Mouse (Mus musculus) liver, embryonic 14 days (tissue): Measurements from ENCODE around the gene Vamp1. TPM values are rescaled to one million over a fixed set of nuclear protein-coding genes. Genes with fewer than 3 reads are reported as not detected.

Experiments used
- polyA plus RNA-seq: library from polyadenylated mRNA; depleted of rRNA; stranded (reverse); fragments of >200 nt; gene quantifications from 2 replicates; pipeline ENCODE4 v1.2.3, GENCODE M21; 2012; rRNA removed

Vamp1 gene
- 3.4 and 3.6 TPM in 2 replicates for polyA plus RNA-seq

DNA sequence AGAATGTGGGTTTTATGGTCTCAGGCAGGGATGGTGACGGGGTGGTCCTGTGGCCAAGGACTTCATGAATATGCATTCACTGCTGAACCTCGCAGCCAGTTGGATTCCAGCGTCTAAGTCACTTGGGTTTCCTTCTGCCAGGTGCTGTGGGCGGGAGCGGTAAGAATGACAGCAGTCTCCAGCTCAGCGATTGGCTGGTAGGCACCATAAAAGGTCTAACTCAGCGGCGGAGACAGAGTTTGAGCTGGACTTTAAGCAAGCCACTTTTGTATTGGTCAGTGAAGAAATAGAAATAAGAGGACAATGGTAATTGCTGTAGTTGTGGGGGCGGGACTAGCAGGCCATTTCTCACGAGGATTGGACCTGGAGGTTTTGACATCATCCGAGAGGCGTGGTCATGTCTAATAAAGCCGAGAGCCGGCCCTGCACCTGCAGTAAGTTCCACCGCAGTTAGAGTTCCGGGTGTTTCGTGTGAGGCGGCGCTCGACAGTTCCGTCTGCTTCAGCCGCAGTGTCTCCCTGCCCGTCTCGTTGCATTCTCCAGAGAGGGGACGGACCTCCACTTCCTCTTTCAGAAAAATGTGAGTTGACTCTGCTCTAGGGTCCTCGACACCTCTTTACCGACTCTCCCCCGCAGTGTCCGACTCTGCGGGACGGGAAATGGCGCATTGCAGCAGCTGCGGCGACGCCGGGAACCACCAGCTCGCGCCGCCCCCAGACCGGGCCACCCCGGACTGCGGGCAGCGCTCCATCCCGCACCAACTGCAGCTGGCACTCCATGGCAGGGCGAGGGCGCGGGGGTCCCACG lies at the start of gene Vamp1:
Vamp1 (plus strand) TSS at position 404 of the 807 bp plus-strand sequence.

DNA sequence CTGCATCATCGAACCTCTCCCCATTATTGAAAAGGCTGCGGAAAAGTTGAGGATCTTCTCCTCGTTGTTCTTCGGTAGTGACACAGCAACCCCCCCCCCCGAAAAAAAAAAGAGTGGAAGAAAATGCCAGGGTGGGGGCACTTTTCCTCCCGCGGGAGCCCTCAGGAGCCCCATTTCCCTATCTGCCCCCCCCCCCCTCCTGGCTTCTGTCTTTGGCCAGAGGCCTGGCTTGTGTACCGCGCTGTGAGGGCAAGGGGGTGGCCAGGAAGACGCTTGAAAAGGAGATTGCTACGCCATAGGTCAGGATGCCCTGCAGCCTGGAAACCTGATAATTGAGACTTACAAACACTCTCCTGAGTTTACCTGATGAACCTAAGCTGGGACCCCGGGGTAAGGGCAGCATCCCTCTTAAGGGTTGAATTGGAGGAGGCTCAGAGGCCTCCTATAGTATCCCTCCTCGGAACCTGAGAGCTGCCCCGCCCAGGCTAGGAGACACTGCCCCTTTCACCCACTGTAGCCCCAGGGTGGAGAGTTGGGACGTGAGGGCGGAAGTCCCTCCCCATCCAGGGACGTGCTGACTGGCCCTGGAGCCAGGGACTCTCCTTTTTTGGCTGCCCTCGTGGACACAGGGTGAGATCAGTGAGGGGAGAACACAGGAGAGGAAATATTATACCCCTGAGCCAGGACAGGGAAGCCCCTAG lies 49.1 kb upstream of the Vamp1 start, which contains the start of gene Gapdh:
Gapdh (minus strand) TSS at position 417 of the 701 bp plus-strand sequence.

DNA sequence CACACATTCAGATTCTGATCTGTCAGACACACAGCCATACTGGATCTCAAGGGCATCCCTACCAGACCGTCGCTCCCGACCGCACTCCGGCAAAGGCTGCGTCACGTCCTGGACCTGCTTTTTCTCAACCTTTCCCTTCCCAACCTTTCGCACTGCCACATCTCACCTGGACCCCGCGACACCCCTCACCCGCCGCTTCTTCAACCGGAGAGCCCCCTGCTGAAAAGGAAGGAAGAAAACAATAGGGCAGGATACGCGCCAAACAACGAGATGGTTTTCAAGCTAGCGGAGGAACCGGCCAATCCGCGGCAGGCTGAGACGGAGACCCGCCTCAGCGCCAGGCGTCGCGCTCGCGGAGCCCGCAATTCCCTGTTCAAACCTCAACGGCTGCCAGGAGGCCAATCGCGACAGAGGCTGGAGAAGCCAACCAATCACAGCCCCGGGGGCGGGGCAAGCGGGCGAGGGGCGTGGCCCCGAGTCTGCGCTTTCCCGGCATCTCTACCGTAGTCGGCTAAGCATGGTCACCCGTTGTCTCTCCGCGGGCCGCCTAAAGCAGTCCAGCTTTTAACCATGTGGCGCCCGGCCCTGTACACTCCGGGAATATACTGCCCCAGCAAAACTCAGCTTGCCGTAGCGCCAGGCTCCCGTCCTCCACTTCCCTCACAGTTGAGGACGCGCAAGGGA lies 23.9 kb upstream of the Vamp1 start, which contains the start of the genes Ncapd2 and Mrpl51:
Ncapd2 (minus strand) TSS at position 370 of the 684 bp plus-strand sequence.
Mrpl51 (plus strand) TSS at position 470 of the 684 bp plus-strand sequence.

DNA sequence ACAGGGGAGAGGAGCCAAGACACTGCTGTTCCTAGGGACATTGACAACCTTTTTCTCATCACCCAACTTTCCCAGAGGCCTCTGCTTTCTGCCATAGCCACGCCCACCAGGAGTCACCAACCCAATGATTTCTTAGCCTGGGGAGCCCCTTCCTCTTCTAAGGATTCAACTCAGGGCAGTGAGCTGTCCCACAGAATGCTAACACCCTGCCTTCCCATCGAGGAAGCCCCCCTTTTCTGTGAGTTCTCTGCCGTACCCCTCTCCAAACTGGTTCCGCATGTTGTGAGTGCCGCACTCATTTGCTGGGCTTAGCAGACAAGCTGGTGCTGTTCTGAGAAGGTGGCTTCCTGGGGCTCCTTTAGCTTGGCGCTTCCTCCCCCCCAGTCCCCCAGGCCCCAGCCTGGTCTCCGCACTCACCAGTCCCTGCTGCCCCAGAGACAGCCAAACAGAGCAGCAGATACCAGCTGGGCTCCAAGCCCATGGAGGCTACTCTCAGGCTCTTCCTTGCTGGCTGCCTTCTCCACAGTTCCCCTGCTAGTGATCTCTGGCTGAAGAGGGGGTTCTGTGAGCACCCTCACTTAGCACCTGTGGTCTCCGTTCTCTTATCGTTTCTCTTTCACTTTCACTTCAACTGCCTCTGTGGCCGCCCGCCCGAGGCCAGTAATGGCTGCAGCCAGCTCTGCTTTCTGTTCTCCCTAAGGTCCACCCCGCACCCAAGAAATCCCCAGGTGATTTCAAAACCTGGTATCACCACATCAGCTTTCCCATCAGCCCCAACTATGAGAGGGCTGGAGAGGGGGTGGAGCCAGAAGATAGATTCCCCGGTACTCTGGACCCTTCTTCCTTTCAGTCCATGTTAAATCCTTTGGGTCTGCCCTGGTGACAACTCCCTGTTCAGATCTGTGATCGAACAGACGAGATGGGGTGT lies 16.0 kb downstream of the Vamp1 start, which contains the start of gene Tapbpl:
Tapbpl (minus strand) TSS at position 744 of the 928 bp plus-strand sequence.

DNA sequence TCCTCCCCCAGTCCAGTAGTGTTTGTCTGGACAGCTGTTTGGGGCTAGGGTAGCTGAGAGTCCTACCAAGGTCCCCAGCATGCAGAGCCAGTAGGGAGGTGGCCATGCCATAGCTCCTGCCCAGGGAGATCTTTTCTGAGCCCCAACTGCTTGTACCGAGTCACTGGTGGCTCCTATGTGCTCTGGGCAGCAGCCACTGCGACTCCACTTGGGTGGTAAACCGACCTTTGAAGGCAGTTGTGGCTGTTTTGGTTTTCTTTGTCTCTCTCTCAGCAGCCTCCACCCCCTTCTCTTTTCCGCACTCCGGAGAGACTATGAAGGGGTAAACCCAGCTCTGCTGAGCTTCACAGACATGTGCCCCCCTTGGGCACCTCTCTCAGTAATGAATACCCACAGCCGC lies 21.4 kb downstream of the Vamp1 start, which contains the start of gene Cd27:
Cd27 (minus strand) TSS at position 229 of the 400 bp plus-strand sequence.

DNA sequence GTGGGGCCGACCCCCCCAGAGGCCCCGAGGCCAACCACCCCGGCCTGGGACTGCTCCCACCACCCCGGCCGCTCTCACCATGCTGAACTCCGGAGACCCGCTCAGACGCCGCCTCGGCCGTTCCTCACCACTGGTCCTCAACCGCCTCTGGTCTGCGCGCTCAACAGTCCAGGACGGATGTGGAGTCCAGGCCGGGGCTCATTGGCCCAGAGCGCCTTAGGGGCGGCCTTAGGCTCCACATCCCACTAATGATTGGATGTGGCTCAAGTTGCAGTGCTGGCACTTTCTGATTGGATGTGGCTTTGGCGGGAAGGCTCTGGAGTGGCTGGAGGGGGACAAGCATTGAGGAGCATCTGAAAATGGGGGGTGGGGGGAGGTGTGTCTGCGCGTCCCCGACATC lies 70.5 kb downstream of the Vamp1 start, which contains the start of gene Tuba3a:
Tuba3a (minus strand) TSS at position 153 of the 400 bp plus-strand sequence.

Other genes with a start within 250 kb of the Vamp1 start
- 0.03 TPM in 2 replicates for gene Pianp, start 218.9 kb upstream of the Vamp1 start, polyA plus RNA-seq
- 18.1 and 21.6 TPM in 2 replicates for gene Zfp384, start 206.4 kb upstream of the Vamp1 start, polyA plus RNA-seq
- 16.7 and 18.7 TPM in 2 replicates for gene Ing4, start 175.8 kb upstream of the Vamp1 start, polyA plus RNA-seq
- 2.5 and 3.8 TPM in 2 replicates for gene Acrbp, start 165.9 kb upstream of the Vamp1 start, polyA plus RNA-seq
- 1.1 and 1.9 TPM in 2 replicates for gene Lpar5, start 147.6 kb upstream of the Vamp1 start, polyA plus RNA-seq
- gene Chd4, start 119.6 kb upstream of the Vamp1 start, polyA plus RNA-seq, result 24.7 and 28.3 TPM in 2 replicates
- 24.5 and 26.9 TPM in 2 replicates for gene Nop2, start 83.6 kb upstream of the Vamp1 start, polyA plus RNA-seq
- gene Iffo1, start 70.3 kb upstream of the Vamp1 start, polyA plus RNA-seq, result 5.8 and 6.3 TPM in 2 replicates
- 1,650 and 2,016 TPM in 2 replicates for gene Gapdh, start 49.1 kb upstream of the Vamp1 start, polyA plus RNA-seq
- gene Ncapd2, start 23.9 kb upstream of the Vamp1 start, polyA plus RNA-seq, result 121 and 141 TPM in 2 replicates
- 53.6 and 57.5 TPM in 2 replicates for gene Mrpl51, start 23.8 kb upstream of the Vamp1 start, polyA plus RNA-seq
- 4.1 and 4.3 TPM in 2 replicates for gene Tapbpl, start 16.3 kb downstream of the Vamp1 start, polyA plus RNA-seq
- gene Cd27, start 21.5 kb downstream of the Vamp1 start, polyA plus RNA-seq, result 0.52 and 0.83 TPM in 2 replicates
- 0.03 TPM in 1 of 2 replicates, not detected in the other for gene Tuba3a, start 70.5 kb downstream of the Vamp1 start, polyA plus RNA-seq
- 10.4 and 14.8 TPM in 2 replicates for gene Ltbr, start 98.3 kb downstream of the Vamp1 start, polyA plus RNA-seq
- gene Scnn1a, start 105.1 kb downstream of the Vamp1 start, polyA plus RNA-seq, result 0.24 and 0.32 TPM in 2 replicates
- 14.7 and 18.1 TPM in 2 replicates for gene Tnfrsf1a, start 133.8 kb downstream of the Vamp1 start, polyA plus RNA-seq
- 0.35 and 0.48 TPM in 2 replicates for gene Plekhg6, start 165.2 kb downstream of the Vamp1 start, polyA plus RNA-seq